Mouse (Mus musculus) gastrocnemius, adult 18-20 months (tissue): ENCODE measurements at regions not wholly inside any gene's neighbourhood (a gene's known extent, or its start where the extent isn't known, plus 50 kb on each side); places are given as distances from the start of the nearest gene placed in this dataset.

Source experiments
- DNase-seq: peaks from one replicate; pipeline ENCODE4 v3.0.0; 2021; ENCODE audit warnings: low spot score

DNA sequence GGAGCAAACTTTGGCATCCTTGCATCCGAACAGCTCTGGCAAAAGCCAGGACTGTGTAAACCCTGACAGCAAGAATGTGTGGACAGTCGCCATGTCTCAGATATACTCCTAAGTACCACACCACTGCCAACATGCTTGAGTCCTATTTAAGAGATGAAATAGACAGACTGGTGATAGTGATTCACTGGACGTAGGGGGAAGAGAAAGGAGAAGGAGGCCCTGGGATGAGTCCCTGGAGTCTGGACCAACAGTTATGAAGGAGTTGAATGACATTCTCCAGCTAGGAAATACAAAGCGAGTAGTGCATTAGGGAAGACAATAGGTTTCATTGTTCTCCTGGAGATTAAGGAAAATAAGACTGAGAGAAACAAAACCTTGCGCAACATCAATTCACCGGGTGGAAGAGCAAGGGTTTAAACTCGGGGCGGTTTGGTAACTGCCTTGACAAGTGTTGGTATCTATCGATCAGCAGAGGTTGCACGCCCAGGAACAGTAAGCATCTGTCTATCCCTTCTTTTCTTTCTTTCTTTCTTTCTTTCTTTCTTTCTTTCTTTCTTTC lies 54.3 kb upstream of the Nrbf2 start:
- DNase-seq, result no peak

DNA sequence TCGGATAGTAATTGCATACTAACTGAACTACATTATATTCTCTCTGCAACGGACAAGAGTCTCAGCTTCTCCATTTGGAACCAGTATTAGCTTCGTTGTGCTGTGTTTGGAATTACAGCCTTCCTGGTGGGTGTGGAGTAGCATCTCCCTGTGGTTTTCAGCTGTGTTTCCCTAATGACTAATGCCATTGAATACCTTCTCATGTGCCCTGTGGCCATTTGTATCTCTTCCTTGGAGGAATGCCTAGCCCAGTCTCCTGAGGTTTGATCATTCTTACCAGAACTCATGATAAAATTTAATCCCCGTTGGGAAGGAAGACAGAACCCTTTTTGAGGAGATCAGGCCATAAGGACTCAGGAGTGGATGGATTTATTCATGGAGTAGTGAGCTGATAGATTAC lies 59.6 kb upstream of the Nrbf2 start:
- DNase-seq, result no peak

DNA sequence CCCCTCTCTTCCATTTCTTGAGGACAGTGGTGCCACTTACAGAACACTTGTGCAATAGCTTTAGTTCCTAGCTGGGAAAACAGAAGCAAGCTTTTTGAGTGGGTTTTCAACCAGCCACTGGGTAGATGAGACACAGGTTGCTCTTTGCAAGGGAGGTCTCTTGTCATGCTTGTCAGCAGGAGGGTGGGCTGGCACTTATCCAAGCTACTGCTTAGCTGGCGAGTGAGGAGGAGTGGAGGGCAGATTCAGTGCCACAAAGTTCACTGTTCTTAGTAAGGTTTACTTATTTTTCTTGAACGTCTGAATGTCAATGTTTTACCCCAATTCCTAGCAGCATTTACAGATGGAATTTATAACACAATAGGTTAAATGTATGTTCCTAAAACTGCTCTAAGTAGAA lies 65.9 kb upstream of the Nrbf2 start:
- DNase-seq, result no peak

DNA sequence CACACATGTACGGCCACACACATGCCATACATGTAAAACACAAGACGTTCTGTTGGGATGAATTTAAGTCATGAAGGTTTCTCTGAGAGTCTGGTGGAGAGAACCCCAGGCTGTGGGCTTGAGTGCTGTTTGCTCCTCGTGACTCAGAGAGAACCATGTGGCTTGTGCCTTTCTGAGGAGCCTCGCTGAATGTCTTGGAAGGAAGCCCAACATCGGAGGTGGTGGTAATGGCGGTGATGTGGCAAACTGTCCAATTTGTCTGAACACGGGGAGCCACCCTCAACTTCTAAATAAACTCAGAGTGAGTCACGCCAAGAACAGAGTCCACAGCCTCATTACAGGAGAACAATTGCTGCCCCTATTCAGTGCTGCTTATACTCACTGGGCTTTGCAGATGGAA lies 75.7 kb upstream of the Nrbf2 start:
- DNase-seq, result no peak

DNA sequence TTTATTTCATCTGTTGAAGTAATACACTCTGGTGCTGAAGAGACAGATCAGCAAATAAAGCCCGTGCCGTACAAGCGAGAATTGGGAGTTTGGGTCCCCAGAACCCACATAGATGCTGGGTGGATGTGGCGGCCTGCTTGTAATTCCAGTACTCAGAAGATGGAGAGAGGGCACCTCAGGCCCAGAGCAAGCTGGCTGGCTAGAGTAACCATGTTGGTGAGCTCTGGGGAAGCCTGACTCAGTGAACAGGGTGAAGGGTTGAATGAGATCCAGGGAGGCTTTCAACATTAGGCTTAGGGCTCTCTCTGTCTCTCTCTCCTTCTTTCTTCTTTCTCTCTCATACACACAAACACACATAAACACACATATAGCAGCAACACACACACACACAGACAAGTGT lies 76.2 kb upstream of the Nrbf2 start:
- no peak for DNase-seq

DNA sequence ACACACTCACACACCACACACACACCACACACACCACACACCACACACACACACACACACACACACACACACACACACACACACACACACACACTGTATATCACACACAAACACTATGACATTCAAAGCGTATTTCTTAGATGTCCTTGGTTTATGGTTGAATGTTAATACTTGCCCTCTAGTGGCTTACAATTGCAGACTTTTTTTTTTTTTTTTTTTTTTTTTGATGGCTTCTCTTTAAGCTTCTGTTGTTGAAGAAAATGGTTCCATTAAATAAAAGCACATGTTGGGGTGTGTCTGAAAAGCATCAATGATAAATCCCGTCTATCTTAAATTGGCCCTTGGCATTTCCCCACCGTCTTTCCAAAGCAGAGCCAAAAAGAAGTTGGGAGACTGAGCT lies 79.5 kb upstream of the Nrbf2 start:
- DNase-seq, result no peak

DNA sequence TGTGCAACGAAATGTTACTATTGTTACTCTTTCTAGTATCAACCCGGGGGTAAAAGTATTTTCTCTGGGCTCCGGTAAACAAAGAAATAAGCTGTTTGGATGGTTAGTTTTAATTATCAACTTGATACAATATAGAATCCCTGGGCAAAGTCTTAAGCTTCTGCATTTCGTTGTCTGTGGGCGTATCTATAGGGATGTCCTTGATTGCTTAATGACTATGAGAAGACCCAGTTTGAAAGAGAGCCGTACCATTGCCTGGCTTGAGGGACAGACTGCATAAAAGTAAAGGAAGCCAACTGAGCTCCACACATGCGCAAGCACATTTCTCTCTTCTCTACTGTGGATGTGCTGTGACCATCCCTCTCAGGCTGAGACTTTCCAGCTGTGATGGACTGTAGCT lies 80.1 kb upstream of the Nrbf2 start:
- no peak for DNase-seq

DNA sequence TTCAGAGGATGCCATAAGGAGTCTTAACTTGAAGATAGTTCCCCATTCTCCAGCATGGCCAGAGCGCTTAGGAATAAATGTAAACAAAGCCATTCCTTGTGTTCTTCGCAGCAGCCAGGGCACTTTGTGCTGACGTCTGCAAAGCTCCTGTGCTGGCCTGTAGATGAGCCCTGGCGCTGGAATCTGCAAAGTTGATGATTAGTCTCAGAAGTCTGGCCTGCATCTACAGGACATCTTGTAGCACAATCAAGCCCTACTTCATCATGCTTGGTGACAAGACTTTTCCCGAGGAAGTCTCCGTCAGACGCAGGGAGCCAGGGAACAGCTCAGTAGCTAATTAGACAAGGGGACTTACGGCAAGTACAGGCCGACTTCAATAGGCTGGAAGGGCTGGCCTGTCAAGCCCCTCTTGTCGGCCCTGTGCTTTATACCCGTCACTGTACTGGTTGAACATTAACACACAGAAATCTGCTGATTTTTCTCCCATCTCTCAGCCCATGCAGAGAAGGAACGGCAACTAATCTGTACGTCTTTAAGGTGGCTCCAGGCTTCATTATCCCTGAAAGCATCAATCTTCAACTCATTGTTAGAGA lies 87.6 kb upstream of the Nrbf2 start:
- no peak for DNase-seq

DNA sequence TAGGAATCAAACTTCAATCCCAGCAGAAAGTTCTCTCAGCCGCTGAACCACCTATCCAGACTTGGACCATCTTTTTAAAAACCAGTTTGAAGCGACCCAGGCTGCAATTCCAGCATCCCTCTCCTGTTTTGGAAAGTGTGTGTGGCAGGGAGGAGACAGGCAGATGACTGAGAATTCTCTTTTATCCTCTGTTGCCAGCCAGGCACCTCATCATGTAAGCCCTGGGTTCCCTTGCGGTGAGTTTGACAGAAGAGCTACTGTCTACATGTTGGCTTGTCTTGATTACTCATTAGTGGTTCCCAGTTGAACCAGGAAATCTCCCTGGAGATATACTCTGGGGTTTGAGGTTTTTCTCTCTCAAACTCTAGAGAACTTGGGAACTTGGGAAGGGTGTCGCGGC lies 91.5 kb upstream of the Nrbf2 start:
- no peak for DNase-seq

DNA sequence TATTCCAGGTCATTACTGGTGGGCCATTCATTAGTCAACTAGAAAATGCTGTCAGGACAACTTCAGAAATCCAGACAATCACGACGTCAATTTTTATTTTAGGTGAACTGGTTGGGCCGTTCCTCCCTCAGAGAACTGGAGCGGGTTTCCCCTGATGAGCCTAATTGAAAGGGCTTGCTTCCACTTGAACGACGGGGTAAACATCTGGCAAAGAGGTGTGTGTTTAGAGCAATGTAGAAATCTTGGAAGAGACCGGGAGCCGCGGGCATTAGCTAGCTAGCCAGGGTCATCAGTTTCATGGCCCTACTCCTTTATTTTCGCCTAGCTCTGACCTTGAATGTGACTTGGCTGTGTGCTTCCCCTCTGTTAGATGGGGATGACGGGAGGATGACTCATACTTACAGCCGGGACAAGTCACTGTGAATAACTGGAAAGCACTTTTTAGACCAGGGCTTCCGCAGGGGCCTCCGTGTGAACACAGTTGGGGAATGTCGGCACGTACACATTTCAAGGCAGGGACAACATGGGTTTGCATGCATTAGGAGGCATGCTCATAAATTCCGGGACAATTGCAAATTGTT lies 92.6 kb upstream of the Nrbf2 start:
- DNase-seq, result peak; percentile 1

DNA sequence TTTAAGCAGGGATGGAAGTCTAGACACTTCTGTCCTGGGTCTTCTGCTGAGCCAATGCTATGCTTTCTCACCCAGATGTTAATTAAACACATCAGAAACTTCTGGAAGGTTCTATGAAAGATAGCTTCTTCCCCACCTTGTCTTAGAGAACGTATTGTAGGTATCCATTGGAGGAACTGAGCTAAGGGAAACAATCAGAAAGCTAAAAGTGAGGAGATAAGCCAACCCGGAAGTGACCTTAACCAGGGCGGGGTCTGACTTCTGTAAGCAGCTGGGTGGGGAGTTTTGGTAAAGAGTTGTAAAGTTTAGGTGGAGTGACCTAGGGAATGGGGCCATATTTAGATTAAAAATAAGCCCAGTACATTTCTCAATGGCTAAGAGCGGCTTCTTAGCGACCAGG lies 95.1 kb upstream of the Nrbf2 start:
- DNase-seq, result no peak

DNA sequence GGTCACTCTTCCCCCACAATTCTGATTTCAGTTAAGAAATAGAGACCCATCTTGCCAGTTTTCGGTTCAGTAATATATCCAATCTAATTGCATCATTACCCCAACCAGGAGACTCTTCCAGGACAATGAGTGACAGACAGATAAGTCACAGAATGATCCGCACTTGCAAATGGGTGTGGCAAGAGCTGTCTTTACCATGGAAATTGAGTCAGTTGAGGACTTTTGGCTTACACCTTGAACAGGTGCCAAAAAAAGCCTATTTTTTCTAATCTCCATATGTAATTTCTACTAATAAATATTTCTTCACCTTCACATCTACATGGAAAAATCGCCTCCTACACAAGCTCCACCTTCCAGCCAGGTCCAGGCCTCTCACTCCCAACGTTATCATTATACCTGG lies 98.2 kb upstream of the Nrbf2 start:
- no peak for DNase-seq

DNA sequence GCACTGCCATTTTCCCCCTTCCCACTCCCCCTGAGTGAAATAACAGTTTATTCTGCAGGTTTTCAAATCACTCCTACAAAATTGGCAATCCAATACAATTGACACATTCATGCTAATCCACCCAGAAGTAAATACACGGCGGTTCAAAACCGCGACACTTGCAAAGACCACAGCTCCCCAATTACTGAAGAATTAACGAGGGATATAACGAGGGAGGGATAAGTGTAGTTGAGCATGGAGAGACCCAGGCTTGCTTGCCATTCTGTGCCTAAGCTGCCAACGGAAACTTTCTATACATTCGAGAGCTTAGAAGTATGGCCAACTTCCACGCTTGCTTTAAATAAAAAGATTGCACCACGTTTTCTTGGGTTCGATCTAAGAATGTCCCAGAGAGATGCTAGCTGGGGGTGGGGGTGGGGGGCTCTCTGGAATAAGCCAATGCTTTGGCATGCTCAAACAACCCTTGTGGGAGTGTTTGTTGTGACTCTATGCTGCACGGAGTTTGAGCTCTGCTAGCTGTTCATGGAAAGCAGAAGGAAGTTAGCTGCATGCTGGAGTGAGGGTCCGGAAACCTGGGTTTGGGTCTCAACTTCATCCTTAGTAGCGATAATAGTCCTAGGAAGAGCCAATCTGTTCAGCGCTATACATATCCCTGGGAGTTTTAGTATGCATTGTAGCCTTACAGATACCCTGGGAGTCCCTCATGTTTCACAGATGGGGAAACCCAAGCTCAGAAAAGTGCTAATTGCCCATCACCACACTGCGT lies 98.9 kb upstream of the Nrbf2 start:
- DNase-seq, result no peak

DNA sequence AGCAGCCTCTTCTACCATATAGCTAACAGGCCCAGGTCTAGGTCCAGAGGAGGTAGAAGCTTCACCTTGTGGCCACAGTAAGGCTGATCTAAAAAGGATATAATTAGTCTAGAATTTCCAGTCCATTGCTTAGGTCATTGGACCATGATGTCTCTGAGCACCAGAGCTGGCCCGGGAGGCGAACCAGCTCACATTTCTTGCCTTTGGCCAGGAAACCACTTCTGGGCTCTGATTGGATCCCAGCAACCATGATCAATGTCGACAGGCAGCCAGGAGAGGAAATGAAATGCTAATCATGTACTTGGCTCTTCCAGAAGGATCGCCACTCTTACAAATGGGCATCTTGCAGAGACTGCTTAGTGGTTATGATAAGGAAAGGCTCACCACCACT lies 99.5 kb upstream of the Nrbf2 start:
- DNase-seq, result no peak

DNA sequence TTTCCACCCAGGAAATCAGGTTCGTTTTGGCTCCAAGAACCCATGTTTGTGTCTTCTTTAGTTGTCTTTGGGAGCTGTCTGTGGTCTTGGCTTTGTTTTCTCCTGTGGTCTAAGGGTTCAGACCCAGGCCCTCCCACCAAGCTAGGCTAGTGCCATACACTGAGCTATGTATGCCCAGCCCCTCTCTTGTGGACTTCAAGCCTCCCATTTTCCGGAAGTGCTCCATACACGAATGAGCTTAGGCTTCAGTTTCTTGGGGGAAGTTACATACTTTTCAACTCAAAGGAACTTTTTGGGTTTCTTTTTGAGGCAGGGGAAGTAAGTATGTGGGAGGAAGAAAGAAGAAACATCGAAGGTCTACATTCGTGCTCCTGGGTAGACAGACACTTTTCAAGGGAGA lies 100.9 kb upstream of the Nrbf2 start:
- DNase-seq, result no peak

DNA sequence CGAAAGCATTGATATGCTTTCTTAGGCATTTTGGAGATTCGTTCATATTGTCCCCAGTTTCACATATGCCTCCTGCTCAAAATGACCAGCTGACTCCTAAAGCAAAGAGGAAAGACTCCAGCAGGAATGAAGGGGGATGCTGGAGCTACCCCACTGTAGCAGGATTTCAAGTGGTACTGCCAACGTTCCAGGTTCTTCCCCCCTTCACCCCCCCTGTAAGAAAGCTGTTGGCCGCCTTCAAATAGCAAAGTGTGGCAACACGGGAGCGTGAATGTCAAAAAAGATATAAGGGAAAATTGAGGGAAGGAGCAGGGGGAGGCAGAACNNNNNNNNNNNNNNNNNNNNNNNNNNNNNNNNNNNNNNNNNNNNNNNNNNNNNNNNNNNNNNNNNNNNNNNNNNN lies 103.7 kb upstream of the Nrbf2 start:
- DNase-seq, result no peak

DNA sequence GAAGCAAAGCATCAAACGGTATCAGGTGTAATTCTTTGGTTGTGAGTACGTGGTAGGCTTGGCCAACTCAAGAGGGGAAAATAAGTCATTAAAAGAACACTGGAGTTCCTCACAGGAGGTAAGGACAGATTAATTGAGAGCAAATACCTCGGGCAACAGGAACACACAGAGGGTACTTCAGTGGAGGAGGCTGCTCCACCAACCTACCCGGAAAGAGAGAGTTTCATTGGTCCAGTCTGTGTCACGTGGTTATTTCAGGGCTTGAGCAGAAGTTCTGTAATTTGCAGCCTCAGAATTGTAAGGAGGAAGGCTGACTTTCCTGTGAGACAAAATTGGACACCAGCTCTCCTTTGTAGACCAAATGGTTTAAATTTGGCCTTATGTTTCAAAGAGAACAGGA lies 115.3 kb upstream of the Nrbf2 start:
- no peak for DNase-seq

DNA sequence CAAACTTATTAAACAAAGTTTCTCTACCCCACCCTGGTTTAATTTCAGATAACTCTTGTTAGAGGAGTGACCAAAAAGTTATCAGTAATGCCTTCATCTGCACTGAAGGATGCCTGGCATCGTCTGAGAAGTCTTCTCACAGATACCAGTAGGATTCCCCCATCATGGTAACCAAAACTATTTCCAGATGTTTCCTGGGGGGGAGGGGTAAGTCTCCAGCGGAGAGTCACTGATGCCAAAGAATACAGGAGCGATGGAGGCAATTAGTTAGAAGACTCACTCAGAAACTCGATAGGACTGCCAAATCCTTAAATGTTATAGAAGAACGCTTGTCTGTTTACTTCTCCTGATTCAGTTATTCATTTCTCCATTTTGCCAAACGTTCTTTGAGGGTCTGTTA lies 116.3 kb upstream of the Nrbf2 start:
- no peak for DNase-seq

DNA sequence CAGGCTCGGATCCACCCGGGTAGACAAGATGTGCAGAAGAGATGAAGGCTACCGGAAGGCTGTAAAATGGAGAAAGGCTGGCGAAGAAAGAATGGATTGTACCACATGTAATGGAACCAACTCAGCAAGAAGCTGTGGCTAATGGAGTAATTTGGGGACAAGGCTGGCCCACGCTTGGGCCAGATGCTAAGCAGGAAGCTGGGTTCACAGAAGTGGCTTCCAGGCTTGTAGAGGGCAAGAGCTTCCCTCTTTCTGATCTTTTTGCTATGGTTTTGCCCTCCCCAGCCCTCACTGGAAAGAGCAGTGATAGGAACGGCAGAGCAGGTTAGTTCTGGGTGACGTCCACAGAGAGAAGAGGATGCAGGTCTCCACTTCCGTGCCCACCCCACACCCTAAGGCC lies 117.7 kb upstream of the Egr2 start:
- no peak for DNase-seq

DNA sequence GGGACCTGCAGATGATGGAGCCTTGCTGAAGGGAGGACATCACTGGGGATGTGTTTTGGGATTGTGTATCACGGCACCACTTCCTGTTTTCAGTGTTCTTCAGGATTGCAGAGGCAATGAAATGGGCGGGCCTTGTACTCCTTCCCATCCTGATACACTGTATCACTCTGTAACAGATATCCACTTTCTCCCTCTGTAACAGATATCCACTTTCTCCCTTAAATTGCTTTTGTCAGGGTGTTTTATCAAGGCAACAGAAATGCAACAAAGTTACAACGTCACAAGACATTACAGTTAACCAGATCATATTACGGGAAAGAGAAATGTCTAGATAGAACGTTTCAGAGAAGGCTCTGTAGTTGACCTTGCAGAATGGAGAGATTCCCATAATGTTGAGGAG lies 114.5 kb upstream of the Egr2 start:
- no peak for DNase-seq

DNA sequence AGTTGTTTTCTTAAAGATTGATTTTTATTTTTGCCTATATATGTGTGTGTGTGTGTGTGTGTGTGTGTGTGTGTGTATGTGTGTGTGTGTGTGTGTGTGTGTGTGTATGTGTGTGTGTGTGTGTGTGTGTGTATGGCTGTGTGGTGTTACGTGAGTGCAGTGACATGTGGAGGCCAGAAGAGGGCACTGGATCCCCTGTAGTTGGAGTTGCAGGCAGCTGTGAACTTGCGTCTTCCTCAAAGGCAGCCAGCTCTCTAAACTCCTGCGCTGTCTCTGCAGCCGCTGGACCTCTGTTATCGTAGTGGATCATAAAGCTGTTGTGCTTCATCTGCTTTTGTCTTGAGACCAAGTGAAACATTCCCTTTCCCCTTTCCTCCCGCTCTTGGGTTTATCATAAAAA lies 109.9 kb upstream of the Egr2 start:
- no peak for DNase-seq

DNA sequence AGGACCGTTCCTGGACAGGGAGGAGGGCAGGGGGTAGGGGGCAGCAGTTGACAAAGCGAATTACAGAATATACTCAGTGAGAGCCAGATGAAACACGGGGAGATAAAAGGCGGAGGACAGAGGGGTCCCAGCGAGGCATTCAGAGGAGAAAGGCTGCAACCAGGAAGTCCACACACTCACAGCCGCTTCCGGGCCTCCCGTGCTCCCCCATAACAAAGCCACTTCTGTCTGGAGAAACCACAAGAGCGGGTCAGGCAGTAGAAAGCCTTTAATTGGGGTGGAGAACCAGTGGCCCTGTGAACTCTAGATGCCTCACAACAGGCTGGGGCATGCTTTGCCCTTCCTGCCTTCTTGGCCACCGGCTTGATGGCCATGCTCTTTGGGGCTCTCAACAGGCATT lies 108.1 kb upstream of the Egr2 start:
- no peak for DNase-seq

DNA sequence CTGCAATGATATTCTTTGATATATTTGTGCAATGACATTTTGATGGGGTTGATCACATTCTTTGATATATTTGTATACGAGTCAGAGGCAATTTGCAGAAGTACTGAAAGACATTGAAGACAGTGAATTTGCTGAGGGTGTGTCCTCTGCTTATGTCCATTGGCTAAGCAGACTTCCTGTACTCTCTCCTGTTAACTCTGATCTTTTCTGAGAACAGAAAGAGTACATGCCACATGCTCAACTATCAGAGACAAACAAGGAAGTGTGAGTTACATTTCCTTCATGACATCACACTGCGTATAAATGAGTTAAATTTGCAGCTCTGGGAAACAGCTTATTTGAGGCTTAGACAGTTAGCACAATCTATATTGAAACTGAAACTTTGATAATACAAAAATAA lies 104.5 kb upstream of the Egr2 start:
- no peak for DNase-seq
